Mouse (Mus musculus): ENCODE data around the gene Gm1979. TPM values are rescaled to one million over a fixed set of nuclear protein-coding genes. Genes with fewer than 3 reads are reported as not detected.
"Not testable (repeated sequence)": the region's sequence is repeated elsewhere in the genome, so short reads cannot be mapped to it uniquely, and the experiment has no call there.

The Gm1979 gene
- total RNA-seq (2021) = not detected
- long read RNA-seq, experiment 1 = 0 reads
- long read RNA-seq, experiment 2 = 0 reads

DNA sequence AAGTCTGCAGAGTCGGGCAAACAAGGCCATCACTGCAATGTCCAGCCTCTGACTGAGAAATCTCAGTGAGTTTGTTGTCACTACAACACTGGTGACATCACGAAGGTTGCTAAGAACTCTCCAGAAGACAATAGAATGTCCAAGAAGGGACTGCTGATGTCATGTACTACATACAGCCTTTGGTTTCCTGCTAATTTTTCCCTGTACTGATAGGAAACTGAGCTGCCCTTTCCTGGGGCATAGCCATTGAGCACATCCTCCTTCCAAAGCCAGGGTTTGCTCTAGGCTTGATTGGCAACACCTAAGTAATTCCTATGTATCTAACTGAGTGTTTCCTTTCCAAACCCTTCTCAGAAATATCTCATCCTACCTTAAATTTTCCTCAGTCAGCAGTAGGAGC is at the start of gene Gm1979:
TSS of gene Gm1979 (minus strand) at position 101 of the 400 bp plus-strand sequence.
- not testable (repeated sequence) for DNase-seq (ENCODE audit: low spot score in 2 of 2)

DNA sequence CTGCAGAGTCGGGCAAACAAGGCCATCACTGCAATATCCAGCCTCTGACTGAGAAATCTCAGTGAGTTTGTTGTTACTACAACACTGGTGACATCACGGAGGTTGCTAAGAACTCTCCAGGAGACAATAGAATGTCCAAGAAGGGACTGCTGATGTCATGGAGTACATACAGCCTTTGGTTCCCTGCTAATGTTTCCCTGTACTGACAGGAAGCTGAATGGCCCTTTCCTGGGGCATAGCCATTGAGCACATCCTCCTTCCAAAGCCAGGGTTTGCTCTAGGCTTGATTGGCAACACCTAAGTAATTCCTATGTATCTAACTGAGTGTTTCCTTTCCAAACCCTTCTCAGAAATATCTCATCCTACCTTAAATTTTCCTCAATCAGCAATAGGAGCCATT is 34.9 kb upstream of the Gm1979 start, which contains the start of gene Speer4a:
TSS of gene Speer4a (minus strand) at position 101 of the 400 bp plus-strand sequence.
- not testable (repeated sequence) for DNase-seq (ENCODE audit: low spot score in 2 of 2)

- not testable (repeated sequence) for DNase-seq (ENCODE audit: low spot score in 2 of 2)
These were observed 18.2 kb upstream of the Gm1979 start, which contains the start of gene Gm5862 for GRCm38 (mm10) chr5:26022816-26023215. TSS of gene Gm5862 (minus strand) at chr5:26022916.

GRCm38 (mm10) chr5:26007697-26008096 is 3.1 kb upstream of the Gm1979 start:
- DNase-seq (ENCODE audit: low spot score in 2 of 2) = not testable (repeated sequence)

DNA sequence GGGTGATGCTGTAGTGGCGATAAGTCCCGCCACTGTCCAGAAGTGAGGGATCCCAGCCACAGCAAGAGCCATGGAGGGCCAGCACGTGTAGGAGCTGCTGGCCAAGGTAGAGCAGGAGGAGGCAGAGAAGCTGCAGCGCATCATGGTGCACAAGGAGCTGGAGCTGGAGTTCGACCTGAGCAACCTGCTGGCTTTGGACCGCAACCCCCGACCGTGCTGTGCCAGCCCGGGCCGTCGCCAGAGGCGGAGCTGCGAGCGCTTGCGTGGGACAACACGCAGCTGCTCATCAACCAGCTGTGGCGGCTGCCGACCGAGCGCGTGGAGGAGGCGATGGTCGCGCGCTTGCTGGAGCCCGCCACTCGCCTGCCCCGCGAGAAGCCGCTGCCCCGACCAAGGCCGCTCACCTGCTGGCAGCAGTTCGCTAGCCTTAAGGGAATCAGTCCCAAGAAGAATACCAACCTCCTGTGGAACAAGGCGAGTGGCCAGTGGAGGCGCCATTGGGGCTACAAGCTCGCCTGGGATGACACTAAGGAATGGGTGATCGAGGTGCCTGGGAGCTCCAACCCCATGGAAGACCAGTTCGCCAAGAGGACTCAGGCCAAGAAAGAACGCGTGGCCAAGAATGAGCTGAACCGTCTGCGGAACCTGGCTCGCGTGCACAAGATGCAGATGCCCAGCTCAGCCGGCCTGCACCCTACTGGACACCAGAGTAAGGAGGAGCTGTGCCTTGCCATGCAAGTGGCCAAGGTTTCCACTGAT is 2.5 kb upstream of the Gm1979 start:
- peak; percentile 19 to 21 for DNase-seq (ENCODE audit: low spot score in 2 of 2)

GRCm38 (mm10) chr5:25988550-25988949 is 16.0 kb downstream of the Gm1979 start, which contains the start of gene Gm21698:
TSS of gene Gm21698 (minus strand) at chr5:25988650.
- DNase-seq (ENCODE audit: low spot score in 2 of 2) = not testable (repeated sequence)

- not testable (repeated sequence) for DNase-seq (ENCODE audit: low spot score in 2 of 2)
These were observed 32.0 kb downstream of the Gm1979 start, which contains the start of gene Gm21680 for GRCm38 (mm10) chr5:25972563-25972962. TSS of gene Gm21680 (minus strand) at chr5:25972663.

DNA sequence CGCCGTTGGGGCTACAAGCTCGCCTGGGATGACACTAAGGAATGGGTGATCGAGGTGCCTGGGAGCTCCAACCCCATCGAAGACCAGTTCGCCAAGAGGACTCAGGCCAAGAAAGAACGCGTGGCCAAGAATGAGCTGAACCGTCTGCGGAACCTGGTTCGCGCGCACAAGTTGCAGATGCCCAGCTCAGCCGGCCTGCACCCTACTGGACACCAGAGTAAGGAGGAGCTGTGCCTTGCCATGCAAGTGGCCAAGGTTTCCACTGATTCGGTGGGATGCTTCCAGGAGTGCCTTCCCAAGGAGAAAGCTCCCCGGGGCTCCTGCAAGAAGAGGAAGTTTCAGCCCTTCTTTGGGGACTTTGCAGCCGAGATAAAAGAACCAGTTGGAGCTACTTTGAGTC is 47.5 kb downstream of the Gm1979 start:
- not testable (repeated sequence) for DNase-seq (ENCODE audit: low spot score in 2 of 2)

DNA sequence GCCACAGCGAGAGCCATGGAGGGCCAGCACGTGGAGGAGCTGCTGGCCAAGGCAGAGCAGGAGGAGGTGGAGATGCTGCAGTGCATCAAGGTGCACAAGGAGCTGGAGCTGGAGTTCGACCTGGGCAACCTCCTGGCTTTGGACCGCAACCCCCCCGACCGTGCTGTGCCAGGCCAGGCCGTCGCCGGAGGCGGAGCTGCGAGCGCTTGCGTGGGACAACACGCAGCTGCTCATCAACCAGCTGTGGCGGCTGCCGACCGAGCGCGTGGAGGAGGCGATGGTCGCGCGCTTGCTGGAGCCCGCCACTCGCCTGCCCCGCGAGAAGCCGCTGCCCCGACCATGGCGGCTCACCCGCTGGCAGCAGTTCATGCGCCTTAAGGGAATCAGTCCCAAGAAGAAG is 48.0 kb downstream of the Gm1979 start:
- DNase-seq (ENCODE audit: low spot score in 2 of 2) = peak; percentile 11 to 18

DNA sequence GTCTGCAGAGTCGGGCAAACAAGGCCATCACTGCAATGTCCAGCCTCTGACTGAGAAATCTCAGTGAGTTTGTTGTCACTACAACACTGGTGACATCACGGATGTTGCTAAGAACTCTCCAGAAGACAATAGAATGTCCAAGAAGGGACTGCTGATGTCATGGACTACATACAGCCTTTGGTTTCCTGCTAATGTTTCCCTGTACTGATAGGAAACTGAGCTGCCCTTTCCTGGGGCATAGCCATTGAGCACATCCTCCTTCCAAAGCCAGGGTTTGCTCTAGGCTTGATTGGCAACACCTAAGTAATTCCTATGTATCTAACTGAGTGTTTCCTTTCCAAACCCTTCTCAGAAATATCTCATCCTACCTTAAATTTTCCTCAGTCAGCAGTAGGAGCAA is 50.3 kb downstream of the Gm1979 start, which contains the start of gene Gm21671:
TSS of gene Gm21671 (minus strand) at position 101 of the 400 bp plus-strand sequence.
- DNase-seq (ENCODE audit: low spot score in 2 of 2) = not testable (repeated sequence)

Other genes with a start within 250 kb of the Gm1979 start
- gene Actr3b, start 244.8 kb downstream of the Gm1979 start, total RNA-seq (2021) = 10 to 100 TPM in 1 of 2 experiments, 1 to 10 TPM in 1; 5.7 to 11.3 TPM
- not detected for gene Gm21663, start 62.4 kb downstream of the Gm1979 start, total RNA-seq (2021)
- not detected for gene Gm21671, start 50.4 kb downstream of the Gm1979 start, total RNA-seq (2021)
- gene Gm21680, start 32.1 kb downstream of the Gm1979 start, total RNA-seq (2021) = not detected
- not detected for gene Gm21698, start 16.1 kb downstream of the Gm1979 start, total RNA-seq (2021)
- gene Gm5862, start 18.1 kb upstream of the Gm1979 start, total RNA-seq (2021) = not detected
- gene Speer4a, start 34.8 kb upstream of the Gm1979 start, total RNA-seq (2021) = under 1 TPM in 1 of 2 experiments, not detected in 1; 0.17 TPM
- gene Gm7347, start 53.8 kb upstream of the Gm1979 start, total RNA-seq (2021) = not detected
- not detected for gene Gm10471, start 84.5 kb upstream of the Gm1979 start, total RNA-seq (2021)
- not detected for gene 5031410I06Rik, start 100.6 kb upstream of the Gm1979 start, total RNA-seq (2021)
- gene Gm10220, start 116.6 kb upstream of the Gm1979 start, total RNA-seq (2021) = not detected